Mouse (Mus musculus): ENCODE data around the gene Slc25a44.

Gene Slc25a44

DNA sequence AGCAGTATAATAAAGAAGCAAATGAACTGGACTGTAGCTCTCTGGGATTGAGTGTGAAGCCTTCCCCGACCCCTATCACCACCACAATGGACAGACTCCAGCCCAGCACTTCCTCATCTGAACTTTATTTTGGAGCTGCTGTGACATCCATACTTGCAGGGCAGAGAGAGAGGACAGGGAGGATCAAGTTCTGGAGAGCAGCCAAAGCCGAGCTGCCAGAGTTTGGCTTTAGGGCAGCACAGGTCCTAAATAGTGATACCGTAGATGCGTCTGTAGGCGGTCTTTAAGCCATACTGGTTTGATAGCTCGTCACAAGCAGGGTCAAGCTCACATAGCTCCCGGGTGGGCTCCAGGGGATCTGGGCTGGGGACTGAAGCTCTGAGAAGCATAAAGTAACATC lies 56.4 kb downstream of the Slc25a44 start:
- WGBS: 93% methylated on average over 7 of the region's 7 CpGs

DNA sequence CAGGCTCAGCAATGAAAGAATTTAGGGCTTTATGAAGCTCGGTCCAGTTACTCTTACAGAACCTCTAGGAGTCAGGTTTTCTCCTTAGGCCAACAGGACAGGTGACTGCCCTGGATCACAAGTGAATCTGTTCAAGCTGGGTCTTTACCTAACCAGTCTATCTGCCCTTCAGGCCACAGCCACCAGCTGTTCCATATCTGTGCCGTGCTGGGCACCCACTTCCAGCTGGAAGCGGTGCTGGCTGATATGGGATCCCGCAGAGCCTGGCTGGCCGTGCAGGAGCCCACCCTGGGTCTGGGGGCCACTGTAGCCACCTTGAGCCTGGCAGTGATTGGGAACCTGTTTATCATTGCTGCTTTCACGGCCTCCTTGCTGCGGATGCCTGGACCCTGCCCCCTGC lies 57.4 kb downstream of the Slc25a44 start:
- 70% methylated on average over 4 of the region's 7 CpGs for WGBS

DNA sequence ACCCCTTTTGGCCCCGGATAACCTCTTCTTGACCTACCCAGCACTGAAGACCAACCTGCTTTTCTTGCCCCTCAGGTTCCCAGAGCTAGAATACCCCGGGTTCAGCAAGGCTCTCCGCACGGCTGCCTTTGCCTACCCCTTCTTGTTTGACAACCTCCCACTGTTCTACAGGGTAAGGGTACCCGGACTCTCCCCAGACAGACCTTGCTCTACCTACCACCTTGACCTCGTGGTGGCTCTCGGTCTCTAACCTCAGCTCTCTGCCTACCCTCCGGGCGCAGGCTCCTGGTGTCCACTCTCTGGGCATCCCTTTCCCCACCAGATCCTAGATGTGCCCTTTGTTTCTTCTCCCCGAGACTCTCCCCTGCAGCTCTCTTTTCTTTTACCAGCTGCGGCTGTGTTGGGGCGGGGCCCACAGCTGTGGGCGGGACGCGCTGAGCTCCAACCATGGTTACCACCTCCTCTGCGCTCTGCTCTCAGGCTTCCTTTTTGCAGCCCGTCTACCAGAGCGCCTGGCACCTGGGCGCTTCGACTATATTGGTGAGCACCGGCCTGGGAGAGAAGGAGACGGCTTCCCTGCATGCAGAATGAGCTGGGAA lies 58.0 kb downstream of the Slc25a44 start:
- 7% methylated on average over 22 of the region's 22 CpGs for WGBS

DNA sequence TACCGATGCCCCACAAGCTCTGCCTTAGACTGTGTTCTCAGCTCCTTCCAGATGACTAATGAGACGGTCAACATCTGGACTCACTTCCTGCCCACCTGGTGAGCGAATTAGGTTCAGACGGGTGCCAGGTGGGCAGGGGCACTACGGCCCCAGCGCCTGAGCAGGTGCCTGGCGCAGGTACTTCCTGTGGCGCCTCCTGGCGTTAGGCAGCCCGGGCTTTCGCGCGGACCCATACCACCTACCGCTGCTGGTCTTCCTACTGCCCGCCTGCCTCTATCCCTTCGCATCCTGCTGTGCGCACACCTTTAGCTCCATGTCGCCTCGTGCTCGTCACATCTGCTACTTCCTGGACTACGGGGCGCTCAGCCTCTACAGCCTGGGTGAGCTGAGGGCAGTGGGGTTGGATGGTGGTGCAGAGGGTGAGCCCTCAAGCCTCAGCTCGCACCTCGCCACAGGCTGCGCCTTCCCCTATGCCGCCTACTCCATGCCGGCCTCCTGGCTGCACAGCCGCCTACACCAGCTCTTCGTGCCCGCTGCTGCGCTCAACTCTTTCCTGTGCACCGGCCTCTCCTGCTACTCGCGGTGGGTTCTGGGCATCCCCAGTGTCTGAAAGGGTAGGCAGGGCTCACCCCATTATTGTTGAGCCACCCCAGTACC lies 59.1 kb downstream of the Slc25a44 start:
- WGBS: 52% methylated on average over 34 of the region's 34 CpGs

DNA sequence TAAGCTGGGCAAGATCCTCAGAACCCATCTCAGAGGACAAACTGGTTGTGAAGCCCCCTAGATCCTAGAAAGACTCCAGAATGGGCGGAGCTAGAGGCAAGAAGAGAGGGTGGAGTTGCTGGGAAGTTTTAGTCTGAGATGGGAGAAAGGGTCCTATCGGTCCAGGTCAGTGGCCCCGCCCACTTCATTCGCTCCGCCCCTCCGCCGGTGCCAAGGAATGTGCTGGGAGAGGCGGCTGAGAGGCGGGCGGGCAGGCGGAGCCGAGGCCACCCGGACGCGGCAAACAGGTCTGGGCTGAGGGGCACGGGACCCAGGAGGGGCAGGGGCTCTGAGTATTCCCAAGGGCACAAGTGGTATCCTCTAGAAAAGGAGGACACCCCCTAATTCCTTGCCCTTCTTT lies 60.6 kb downstream of the Slc25a44 start, which contains the start of gene Paqr6:
Paqr6 (plus strand) TSS at position 248 of the 400 bp plus-strand sequence.
- 14% methylated on average over 16 of the region's 16 CpGs for WGBS

DNA sequence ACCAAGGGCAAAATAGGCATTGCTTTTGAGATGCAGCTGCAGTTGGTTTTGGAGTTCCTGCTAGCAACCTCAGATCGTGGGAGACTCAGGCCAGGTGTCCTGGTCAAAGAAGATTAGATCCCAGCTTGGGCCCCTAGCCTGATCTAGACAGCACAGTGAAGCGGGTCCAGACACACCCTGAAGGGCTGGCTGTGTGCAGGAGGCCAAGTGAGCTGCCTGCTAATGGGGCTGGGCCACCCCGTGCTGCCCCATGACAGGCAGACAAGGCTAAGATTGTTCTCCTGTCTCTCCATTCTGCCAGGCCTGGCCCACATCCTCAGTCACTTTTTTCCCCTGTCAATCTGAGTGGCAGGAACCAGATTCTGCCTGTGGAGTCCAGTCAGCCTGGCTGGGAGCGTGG lies 61.2 kb downstream of the Slc25a44 start:
- 54% methylated on average over 4 of the region's 4 CpGs for WGBS

DNA sequence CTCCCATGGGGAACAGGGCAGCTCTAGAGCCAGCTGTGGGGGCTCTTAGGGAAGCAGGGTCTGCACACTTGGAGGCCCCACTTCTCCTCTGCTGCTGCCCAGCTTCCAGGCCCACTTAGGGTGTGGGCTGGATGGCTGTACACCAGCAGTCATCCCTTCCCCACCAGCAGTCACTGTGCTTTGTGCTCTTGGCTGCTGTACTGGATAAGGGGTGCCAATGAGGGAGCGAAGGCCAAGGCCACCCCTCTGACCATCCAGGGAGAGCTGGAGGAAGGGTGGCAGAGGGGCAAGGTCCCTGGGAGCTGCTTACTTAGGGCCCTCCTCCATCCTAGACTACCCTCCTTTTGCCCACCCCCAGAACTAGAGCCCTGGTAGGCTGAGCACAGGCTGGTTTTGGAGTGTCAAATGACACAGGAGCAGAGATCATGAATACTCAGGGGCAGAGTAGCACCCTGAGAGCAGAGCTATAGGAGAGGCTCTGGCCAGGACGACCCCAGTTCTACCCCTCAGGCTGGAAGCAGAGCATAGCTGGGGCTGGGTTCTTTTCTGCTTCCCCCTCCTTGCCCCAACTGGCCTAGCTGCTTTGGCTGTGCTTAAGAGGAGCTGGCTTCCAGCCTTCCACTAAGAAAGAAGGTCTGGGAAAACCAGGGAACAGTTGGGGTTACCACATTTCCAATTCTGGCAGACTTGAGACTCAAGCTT lies 63.2 kb downstream of the Slc25a44 start:
- 82% methylated on average over 2 of the region's 2 CpGs for WGBS

DNA sequence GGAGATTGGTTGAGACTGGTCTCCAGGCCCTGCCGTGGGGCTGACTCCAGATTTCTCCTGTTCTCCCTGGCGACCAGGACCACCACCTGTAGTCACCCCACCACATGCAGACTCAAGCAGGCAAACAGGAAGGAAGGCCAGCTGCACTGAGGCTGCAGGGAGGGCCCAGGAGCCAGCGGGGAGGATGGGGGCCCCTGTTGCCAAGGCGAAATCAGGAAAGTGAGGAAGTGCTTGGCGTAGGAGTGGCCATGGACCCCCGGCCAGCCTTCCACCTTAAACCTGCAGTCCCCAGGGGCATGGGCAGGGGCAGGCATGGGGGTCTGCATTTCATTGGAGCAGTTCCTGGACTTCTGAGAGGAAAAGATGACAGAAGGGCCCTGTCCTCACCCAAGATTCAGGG lies 63.8 kb downstream of the Slc25a44 start:
- WGBS: 66% methylated on average over 6 of the region's 6 CpGs

Data from cerebral cortex, adult 2 months (tissue).